Mouse (Mus musculus): ENCODE results near the gene Lgals9.

DNA sequence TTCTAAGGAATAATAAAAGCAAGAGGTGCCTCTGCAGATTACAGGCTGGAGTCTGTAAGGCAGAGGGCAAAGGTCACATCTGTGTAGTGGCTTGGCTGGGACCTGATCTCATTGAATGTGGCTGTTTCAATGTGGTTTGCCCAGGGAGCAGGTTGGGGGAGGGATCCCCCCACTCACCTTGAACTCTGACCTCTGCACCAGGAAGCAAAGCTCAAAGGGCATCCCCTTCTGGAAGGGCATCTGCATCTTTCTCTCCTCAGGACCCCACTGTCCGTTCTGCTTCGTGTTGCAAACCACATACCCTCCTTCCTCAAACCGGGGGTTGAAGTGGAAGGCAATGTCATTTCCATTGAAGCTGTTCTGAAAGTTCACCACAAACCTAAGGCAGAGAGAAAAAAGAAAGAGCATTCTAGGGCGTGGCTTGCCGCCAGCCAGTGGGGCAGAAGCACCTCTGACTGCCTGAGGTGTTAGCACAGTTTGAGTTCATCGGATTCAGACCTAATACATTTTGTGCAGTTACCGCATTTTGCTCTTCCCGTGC is 11.9 kb downstream of the Lgals9 start:
- TF ChIP-seq POLR2A (IDR thresholded peaks at IDR 0.05; ENCODE audit: low read depth, low read length) (no peak), CTCF (IDR thresholded peaks at IDR 0.05; ENCODE audit: extremely low read depth, insufficient read length, insufficient replicate concordance, low read depth, low read length) (no peak)

All from small intestine, adult 2 months (tissue).